Mouse (Mus musculus): ENCODE measurements at regions not wholly inside any gene's neighbourhood (a gene's known extent, or its start where the extent isn't known, plus 50 kb on each side); places are given as distances from the start of the nearest gene placed in this dataset.

GRCm38 (mm10) chr17:9861923-9862854 is 192.7 kb upstream of the Pabpc6 start:
- DNase-seq (ENCODE audit: low spot score in 2 of 2) = no peak

GRCm38 (mm10) chr17:9861346-9861745 is 191.8 kb upstream of the Pabpc6 start:
- DNase-seq (ENCODE audit: low spot score in 2 of 2) = no peak

- no peak for DNase-seq (ENCODE audit: low spot score in 2 of 2)
These were observed 179.2 kb upstream of the Pabpc6 start for GRCm38 (mm10) chr17:9848559-9849357.

- no peak for DNase-seq (ENCODE audit: low spot score in 2 of 2)
These were observed 176.0 kb upstream of the Pabpc6 start for GRCm38 (mm10) chr17:9845451-9846075.

GRCm38 (mm10) chr17:9841103-9841502 is 171.6 kb upstream of the Pabpc6 start:
- DNase-seq (ENCODE audit: low spot score in 2 of 2) = no peak

- DNase-seq (ENCODE audit: low spot score in 2 of 2) = no peak
These were observed 169.7 kb upstream of the Pabpc6 start for GRCm38 (mm10) chr17:9839256-9839655.

- no peak for DNase-seq (ENCODE audit: low spot score in 2 of 2)
These were observed 167.7 kb upstream of the Pabpc6 start for GRCm38 (mm10) chr17:9836995-9837842.

- DNase-seq (ENCODE audit: low spot score in 2 of 2) = no peak
These were observed 160.4 kb upstream of the Pabpc6 start for GRCm38 (mm10) chr17:9829895-9830294.

GRCm38 (mm10) chr17:9821358-9821757 is 151.8 kb upstream of the Pabpc6 start:
- DNase-seq (ENCODE audit: low spot score in 2 of 2) = no peak

GRCm38 (mm10) chr17:9817056-9817455 is 147.5 kb upstream of the Pabpc6 start:
- no peak for DNase-seq (ENCODE audit: low spot score in 2 of 2)

- DNase-seq (ENCODE audit: low spot score in 2 of 2) = no peak
These were observed 127.6 kb upstream of the Pabpc6 start for GRCm38 (mm10) chr17:9797069-9797468.

- no peak for DNase-seq (ENCODE audit: low spot score in 2 of 2)
These were observed 126.9 kb upstream of the Pabpc6 start for GRCm38 (mm10) chr17:9796225-9796988.

- DNase-seq (ENCODE audit: low spot score in 2 of 2) = no peak
These were observed 109.3 kb upstream of the Pabpc6 start for GRCm38 (mm10) chr17:9778866-9779265.

- no peak for DNase-seq (ENCODE audit: low spot score in 2 of 2)
These were observed 107.6 kb upstream of the Pabpc6 start for GRCm38 (mm10) chr17:9777165-9777564.

- DNase-seq (ENCODE audit: low spot score in 2 of 2) = no peak
These were observed 106.9 kb upstream of the Pabpc6 start for GRCm38 (mm10) chr17:9776286-9777016.

GRCm38 (mm10) chr17:9775668-9776151 is 106.2 kb upstream of the Pabpc6 start:
- no peak for DNase-seq (ENCODE audit: low spot score in 2 of 2)

- no peak for DNase-seq (ENCODE audit: low spot score in 2 of 2)
These were observed 105.5 kb upstream of the Pabpc6 start for GRCm38 (mm10) chr17:9774740-9775629.

GRCm38 (mm10) chr17:9773744-9774143 is 104.2 kb upstream of the Pabpc6 start:
- no peak for DNase-seq (ENCODE audit: low spot score in 2 of 2)

Measured in gastrocnemius, postnatal 4 days (tissue).